Mouse (Mus musculus): ENCODE data around the gene Wwp2.

The Wwp2 gene

GRCm38 (mm10) chr8:107435421-107435961 is 674 bp upstream of the Wwp2 start:
- peak in 1 of 2 experiments; percentile 4 for DNase-seq

DNA sequence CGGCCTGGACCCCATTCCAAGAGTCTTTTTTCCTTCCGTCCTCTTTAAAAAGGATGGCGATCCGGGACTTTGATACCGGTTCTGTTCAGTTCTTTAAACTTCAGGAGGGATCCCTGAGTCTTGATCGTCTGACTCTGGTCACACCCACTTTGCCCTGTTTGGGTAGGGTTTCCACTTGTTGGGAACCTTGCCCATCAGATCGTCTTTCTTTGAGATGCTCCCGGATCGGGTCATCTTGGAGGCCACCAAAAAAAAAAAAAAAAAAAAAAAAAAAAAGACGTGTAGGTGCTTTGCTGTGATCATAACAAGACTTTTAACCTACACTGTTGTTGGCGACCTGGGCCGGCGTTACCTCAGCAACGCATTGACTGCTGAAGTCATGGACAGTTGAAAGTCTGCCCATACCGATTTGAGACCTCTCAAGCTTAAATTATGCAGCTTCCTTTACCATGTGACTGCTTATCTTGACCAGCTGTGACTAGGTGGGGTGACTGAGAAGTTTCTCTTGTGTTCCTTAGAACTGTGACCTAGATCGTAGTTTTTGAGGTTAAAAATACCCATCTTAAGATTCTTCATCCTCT is 766 bp downstream of the Wwp2 start:
- DNase-seq: peak in 1 of 2 experiments; percentile 18

GRCm38 (mm10) chr8:107437711-107438110 is 1.5 kb downstream of the Wwp2 start:
- no peak for DNase-seq

GRCm38 (mm10) chr8:107439880-107440625 is 3.9 kb downstream of the Wwp2 start:
- no peak for DNase-seq

DNA sequence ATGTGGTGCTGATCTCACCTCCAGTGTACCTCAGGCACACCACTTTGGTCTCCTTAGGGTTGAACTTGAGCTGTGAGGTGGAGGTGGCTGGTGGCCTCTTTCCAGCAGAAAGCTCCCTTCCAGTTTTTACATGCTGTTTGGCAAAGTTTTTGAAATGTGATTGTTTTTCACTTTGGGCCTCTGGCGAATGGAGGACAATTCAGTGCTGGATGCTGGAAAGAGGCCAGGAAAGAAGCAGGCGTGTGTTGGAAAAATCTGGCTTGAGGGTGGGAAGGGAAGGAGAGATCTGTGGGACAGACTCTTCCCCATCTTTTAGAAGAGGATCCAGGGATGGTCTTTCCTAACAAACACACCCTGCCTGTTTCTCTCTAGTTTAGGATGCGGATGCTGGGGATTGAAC is 8.5 kb downstream of the Wwp2 start:
- no peak for DNase-seq

DNA sequence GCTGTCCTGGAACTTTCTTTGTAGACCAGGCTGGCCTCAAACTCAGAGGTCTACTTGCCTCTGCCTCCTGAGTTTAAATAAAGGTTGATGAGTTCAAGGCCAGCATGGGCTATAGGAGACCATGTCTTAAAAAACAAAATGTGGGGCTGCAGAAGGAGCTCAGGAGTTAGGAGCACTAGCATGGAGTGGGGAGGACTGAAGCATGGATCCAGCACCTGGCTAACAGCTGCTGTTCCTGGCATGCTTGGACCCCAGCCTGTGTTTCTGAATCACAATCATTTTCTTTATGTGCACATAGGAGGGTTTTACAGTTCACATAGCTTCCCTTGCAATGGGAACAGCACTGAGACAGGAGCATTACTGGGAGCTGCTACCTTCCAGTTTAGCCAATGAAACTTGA is 11.5 kb downstream of the Wwp2 start:
- DNase-seq: no peak

DNA sequence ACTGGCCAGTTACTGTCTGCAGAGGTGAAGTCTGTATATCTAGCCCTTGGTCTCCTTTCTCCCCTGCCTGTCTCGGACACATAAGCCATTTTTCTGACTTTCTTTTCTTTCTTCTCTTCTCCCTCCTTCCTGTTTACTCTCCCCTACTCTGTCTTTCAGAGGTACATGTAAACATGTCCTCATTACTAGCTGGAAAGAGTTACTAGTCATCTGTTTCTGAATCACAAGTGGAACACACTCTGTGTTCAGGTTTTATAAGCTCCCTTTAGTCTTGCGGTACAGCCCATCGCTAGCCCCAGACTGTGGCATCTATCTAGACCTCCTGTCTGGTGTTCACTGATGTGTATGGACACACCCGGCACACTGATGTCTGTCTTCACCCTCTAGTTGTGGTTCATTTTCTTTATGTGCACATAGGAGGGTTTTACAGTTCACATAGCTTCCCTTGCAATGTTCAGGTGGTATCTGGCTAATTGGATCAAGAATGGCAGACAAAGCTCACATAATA is 12.3 kb downstream of the Wwp2 start:
- no peak for DNase-seq

DNA sequence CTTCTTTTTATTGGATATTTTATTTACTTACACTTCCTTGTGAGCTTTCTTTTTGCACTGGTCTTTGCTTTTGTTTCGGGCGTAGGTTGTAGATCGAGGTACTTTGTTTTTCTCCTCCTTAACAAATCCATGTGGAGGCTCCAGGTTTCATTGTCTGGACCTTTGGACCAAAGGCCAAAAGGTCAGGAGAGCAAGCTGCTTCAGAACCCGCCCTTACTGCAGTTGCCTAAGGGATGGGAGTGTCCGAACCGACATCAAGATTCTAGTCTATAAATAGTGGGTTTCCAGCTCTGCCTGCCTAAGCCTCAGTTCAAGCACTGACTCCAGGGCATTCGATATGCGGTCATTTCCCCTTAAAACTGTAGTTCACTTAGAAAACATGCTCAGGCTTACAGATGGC is 13.0 kb downstream of the Wwp2 start:
- no peak for DNase-seq

DNA sequence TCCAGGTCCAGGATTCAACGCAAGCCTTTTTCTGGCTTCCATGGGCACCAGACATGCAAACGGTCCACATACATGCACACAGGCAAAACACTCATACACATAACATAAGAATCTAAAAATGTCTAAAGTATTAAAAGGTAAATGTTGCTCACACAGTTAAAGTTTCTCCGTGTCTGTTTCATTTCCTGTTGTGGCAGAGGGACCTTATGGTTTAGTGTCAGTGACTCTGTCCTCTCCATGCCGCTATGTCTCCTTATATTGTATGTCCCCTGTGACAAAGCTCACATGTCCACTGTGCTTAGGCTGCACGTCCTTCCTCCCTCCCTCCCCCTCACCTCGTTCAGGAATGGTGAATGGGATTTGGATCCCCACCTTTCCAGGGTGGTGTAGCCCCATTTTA is 13.5 kb downstream of the Wwp2 start:
- no peak for DNase-seq

- DNase-seq: no peak
Measured at GRCm38 (mm10) chr8:107451414-107452066, 15.4 kb downstream of the Wwp2 start.

DNA sequence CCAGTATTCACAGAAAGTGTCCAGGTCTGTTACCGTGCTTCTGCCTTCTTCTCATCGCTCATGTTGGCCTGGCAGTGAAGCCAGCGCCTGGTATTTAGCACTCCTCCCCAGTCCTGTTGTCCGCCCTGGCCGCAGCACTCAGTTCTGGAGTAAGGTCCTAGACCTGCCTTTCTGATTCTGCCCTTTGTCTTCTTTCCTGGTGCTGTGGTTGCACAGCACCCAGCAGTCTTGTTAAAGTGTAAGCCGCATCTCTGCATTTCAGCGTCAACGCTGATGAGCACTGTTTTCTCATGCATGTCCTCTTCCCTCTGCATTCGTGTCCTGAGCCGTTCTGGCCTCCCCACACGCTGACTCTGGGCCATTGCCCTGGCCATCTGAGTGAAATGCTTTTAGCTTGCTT is 17.2 kb downstream of the Wwp2 start:
- no peak for DNase-seq

DNA sequence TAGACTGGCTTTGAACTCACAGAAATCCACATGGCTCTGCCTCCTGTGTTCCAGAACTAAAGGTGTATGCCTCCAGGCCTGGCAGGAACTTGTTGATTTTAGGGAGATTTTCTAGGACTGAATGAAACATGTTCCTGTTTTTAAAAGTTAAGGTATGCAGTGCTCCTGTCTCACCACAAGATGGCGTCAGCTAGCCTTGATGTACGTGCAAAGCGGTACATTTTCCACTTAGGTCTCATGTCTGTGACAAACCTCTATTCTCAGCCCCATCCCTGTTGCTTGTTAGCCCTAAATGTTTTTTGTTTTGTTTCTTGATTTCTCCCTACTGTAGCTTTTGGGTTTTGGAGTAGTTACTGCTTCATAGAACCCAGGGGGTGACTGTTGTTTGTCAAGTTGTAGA is 19.1 kb downstream of the Wwp2 start:
- DNase-seq: peak in 1 of 2 experiments; percentile 10

DNA sequence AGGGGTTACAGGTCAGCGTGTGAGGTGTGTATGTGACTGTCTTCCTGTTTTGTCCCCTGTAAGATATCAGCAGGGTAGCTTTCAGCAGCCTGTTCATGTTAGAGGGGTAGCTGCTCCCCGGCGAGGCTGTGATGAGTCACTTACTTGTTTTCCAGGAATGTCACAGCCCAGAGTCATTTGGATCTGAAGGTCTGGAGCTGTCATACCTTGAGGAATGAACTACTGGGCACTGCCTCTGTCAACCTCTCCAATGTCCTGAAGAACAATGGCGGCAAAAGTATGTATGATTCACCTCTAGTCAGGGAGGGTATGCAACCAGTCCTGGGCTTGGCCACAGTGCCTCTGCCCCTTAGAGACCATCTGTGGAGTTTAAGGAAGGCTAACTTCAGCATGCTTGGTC is 21.6 kb downstream of the Wwp2 start:
- no peak for DNase-seq

DNA sequence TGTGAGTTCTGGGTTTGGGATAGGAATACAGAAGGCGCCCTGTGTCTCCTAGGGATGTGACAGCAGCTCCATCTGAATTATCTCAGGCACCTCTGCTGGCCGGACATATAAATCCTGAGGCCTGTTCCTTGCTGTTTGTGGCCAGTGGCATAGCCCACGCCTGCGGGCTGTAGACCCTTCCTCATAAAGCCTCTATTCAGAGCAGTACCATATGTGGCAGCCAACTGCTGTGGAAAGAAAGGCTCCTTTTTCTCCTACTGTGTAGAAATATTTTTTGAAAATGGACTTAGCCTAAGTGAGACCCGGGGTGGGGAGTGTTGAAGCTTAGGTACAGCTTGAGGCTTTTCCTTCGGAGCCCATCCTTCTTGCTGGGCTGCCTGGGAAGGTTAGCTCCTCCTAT is 22.1 kb downstream of the Wwp2 start:
- no peak for DNase-seq

GRCm38 (mm10) chr8:107462423-107462822 is 26.3 kb downstream of the Wwp2 start:
- no peak for DNase-seq

DNA sequence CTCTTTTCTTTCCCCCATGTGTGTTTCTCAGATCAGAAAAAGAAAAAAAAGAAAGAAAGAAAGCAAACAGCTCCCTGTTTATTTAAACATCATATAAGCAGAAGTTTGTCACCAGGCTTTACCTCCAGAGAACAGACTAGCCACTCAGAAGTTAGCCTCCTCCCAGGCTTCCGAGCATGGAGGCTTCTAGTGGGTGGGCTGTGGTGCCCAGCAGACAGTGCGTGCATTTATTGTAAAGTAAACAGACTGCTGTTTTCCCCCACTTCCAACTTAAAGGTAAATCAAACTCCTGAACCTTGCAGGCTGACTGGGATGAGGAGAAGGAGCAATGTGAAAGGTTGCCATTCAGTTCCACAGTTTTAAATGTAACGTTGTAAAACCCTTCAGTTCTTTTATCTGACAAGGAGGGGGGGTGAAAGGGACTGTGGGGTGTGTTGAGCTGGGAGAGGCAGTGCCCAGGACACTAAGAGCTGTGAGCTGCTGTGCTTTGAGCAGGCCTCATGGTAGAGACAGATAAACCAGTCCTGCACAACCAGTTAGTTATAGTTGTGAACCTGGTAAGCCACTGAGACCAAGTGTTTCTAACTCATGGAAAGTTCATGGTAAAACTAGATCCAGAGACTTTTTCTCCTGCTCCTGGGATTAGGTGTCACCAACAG is 29.3 kb downstream of the Wwp2 start:
- no peak for DNase-seq

DNA sequence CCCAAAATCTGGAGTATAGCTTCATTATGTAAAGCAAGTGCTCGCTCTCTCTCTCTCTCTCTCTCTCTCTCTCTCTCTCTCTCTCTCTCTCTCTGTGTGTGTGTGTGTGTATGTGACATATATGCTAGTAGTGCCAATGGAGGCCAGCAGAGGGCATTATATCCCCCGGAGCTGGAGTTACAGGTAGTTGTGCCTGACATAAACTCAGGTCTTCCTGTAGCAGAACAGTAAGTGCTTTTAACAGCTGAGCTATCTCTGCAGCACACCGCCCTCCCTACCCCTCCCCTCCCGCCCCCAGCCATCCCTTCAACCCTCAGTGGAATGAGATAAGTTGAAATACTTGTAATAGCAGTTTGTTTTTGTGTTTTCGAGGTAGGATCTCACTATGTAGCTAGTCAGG is 30.5 kb downstream of the Wwp2 start:
- no peak for DNase-seq

- DNase-seq: no peak
Measured at GRCm38 (mm10) chr8:107468811-107469302, 32.7 kb downstream of the Wwp2 start.

DNA sequence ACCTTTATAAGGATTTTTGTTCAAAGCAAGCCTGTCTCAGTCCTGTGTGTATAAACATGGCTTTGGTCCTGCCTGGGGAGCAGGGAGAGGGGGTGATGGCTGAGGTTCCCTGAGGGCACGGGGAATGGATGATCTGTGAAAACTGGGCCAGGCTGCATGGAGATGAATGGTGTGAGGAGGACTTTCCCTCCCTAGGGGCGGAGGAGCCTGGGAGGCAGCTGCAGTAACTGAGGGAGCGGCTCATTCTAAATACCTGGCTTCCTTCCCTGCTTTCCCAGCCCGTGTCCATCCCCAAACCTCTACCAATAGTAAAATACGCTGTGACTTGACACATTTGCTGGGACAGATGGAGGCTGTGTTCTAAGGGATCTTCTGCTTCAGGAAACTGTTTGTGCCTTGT is 34.1 kb downstream of the Wwp2 start:
- DNase-seq: no peak

DNA sequence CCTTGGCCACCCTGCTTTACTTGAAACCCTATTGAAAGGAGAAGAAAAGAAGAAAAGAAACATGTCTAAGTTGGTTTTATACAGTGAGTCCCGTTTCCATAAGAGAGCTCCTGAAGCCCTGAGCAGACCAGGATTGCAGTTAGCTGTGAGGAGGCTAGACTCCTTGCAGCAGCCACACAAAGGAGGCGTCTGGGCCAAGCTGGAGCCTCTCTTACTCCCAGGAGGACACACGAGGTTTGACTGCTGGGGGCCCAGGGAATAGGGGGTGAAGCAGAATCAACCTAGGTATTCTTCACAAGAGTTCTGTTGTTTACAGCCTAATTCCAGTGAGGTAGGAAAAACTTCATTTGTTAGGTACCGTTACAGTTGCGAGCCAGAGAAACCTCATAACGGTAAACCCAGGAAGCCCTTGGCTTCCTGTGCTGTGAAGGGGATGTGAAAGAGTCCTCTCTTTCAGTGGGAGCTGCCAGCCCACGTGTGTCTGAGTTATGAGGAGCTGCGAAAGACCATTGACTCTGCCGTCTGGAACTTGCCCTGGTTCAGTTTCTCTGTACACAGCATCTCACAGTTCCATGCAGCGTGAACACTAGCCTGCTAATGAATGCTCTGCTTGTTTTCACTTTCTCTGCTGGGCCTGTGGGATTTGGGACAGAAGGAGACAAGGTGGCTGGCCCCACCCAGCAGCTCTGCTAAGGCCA is 36.4 kb downstream of the Wwp2 start:
- DNase-seq: peak; percentile 11 to 14

- no peak for DNase-seq
Measured at GRCm38 (mm10) chr8:107473369-107473768, 37.2 kb downstream of the Wwp2 start.

DNA sequence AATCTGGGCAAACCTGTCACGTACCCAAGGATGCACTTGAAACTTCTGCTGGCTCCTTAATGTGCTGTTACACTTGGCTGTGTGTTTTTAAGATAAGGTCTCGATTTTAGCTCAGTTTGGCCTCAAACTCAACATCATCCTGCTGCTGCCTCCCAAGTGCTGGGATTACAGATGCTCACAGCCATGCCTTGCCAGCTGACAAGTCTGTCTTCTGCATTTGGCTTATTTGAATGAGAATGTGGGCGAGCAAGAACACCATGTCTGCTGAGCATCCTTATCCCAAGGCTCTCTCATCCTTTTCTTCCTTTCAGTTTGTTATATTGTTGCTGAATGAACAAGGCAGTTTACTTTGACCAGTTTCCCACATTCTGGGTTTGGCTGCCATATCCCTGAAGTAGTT is 39.4 kb downstream of the Wwp2 start:
- DNase-seq: no peak
